Mouse (Mus musculus): ENCODE data around the gene Usp30. TPM values are rescaled to one million over a fixed set of nuclear protein-coding genes. Genes with fewer than 3 reads are reported as not detected.

Gene Usp30
- polyA plus RNA-seq, 1 experiment: 8.4 TPM

DNA sequence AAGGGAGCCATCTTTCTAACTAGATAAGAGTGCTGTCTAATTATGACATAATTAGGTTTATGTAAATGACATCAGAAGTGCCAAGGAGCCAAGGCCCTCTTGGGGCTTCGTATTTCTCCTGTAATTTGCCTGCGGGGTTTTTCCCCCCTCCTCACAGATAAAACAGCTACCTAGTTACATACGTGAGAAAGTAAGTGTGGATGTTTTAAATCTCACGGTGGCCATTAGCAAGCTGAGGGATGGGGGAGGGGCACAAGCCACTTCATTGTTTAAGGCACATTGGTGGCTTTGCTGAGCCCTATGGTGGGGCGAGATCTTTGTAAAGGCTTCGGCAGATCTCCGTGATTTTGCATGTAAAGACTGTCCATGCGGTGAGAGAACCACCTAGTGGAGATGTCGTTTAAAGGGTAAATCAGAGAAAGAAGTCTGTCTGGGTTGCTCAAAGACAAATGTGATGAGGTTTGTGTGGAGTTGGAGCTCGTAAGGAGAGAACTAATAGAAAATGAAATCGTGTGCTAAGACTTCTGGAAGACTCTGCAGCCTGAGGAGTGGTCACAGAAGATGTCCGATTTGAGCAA is 16.4 kb upstream of the Usp30 start:
- no peak for TF ChIP-seq GATA1 (IDR thresholded peaks at IDR 0.05; ENCODE audit: low read length)

DNA sequence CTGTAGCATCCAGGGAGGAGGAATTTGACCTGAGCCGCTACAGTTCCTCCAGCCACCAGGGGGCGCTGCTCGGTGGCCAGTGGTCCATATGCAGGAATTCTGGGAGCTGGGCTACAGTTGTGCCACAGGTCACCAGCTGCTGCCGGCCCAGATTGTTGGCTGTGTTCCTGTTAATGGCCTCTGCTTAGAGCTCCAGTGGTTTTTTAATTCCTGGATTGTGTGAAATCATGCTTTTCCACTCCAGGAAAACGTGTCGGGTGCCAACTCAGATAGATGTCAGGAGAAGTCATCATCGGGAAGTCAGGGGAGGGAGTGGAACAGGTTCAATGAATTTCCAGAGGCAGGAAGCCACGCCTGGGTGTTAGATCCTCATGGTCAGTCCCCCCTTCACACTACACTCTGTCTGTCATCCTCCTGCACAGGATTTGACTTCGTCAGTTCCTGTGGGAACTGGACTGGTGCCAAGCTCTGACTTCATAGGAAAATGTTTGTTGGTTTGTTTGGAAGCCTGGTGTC is 13.0 kb upstream of the Usp30 start:
- no peak for TF ChIP-seq GATA1 (IDR thresholded peaks at IDR 0.05; ENCODE audit: low read length)

DNA sequence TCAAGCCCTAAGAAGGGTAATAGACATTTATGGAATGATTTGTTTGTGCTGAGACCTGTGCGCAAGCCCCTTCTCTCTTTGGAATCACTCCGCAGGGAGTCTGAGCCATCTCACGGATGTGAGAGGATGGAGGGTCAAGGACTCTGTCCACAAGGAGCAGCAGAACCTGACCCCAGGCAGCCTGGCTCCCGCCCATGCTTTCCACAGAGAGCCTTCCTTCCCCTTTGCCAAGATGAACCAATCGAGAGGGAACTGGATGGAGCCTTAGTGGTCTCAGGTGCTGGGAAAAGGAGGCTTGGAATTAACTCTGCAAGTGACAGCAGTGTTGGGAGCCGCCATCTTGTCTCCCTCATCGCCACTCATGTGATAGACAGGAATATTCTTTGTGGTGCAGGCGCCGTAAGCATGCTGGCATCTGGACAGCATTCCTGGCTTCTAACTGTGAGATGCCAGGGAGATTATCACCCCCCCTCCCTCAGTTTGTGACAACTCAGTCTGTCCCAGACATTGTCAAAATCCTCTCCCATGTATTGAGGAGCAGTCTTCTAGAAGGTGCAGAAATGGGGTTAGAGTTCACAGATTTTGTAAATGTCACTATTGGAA is 8.0 kb upstream of the Usp30 start:
- no peak for TF ChIP-seq GATA1 (IDR thresholded peaks at IDR 0.05; ENCODE audit: low read length)

DNA sequence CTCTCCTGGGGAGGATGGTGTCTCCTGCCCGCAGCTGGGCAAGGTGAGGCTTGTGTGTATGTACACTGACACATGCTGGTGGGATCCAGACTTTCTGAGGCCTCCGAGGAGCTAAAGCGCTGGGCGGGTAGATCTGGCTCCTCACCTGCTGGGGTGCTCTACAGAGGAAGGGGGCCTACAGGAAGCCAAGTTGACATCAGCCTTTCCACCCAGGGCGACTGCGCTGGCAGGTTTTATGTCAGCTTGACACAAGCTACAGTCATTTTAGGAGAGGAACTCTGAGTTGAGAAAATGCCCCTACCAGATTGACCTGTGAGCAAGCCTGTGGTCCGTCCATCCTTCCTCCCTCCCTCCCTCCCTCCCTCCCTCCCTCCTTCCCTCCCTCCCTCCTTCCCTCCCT is 3.6 kb upstream of the Usp30 start:
- TF ChIP-seq GATA1 (IDR thresholded peaks at IDR 0.05; ENCODE audit: low read length): no peak

DNA sequence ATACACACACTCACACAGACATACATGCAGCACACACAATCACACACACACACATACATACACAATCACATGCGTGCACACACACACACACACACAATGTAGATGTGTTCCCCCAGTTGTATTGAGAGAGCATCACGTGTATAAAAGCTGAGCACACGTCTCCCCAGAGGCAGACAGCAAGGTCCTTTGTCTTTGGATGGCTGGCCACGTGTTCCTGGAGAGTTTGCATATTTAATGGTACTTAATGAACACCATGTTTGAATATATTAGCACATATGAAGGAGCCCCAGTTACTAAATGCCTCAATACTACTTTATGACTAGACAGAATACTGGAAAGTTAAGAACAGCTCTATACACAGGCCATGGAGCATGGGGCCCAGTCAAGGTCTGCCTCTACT is 1.3 kb upstream of the Usp30 start:
- no peak for TF ChIP-seq GATA1 (IDR thresholded peaks at IDR 0.05; ENCODE audit: low read length)

DNA sequence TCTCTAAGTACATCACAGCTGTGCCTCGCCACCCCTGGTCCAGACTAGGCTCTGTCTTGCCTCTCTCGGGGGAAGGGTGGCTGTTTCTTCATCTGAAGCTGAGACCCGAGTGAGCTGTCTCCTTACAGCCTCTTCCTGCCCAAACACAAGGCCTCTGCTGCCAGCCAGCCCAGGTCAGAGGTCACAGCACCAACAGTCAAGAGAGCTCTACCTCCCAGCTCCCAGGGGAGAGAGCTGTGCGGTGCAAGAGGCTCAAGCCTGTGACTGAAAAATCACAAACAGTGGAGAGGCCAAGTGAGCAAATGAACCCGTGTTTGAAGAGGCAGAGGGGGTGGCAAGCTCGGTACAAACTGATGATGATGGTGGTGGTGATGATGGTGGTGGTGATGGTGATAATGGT is 1.3 kb downstream of the Usp30 start:
- TF ChIP-seq GATA1 (IDR thresholded peaks at IDR 0.05; ENCODE audit: low read length): no peak

DNA sequence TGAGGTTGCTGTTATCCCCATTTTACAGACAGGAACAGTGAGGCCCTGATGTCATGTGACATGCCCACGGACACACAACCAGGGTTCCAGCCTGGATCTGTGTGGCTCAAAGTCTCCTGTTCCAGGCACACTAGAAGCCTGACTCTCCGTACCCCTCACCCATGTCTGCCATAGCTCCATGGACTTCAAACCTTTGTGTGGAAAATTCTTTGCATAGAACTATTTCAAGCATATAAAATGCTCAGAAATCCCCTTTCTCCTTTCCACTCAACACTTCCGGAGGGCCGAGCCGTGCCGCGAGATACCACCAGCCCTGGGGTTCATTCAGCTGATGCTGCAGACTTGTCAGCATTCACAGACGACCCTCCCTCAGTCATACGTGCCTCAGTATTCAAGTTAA is 2.3 kb downstream of the Usp30 start:
- no peak for TF ChIP-seq GATA1 (IDR thresholded peaks at IDR 0.05; ENCODE audit: low read length)

DNA sequence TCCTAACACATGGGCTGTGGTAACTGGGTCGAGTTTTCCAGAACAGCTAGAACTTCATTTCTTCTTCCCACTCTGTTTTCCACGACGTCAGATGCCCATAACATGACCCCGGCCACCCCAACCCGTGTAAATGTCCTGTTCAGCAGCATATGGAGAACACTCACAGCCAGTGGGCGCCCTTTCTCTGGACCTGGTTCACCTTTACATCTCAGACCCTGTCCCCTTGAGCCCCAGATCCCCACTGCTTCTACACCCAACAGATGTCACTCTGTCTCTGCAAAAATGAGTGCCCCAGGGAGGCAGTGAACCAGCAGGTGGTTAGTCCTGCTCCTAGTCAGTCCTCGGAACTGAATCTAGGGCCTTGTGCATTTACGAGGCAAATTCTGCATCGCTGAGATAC is 2.7 kb downstream of the Usp30 start:
- no peak for TF ChIP-seq GATA1 (IDR thresholded peaks at IDR 0.05; ENCODE audit: low read length)

DNA sequence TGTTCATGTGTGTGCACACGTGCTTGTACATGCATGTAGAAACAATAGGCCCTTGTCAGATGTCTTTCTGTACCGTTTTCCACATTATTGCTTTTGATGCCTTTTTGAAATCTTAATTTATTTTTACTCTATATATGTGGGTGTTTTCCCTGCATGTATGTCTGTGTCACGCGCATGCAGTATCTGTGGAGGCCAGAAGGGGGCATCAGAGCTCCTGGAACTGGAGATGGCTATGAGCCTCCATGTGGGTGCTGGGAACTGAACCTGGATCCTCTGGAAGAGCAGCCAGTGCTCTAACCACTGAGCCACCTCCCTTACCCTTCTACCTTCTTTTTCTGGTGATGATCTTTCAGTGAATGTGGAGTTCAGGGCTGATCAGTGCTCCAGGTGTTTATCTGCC is 5.6 kb downstream of the Usp30 start:
- no peak for TF ChIP-seq GATA1 (IDR thresholded peaks at IDR 0.05; ENCODE audit: low read length)

DNA sequence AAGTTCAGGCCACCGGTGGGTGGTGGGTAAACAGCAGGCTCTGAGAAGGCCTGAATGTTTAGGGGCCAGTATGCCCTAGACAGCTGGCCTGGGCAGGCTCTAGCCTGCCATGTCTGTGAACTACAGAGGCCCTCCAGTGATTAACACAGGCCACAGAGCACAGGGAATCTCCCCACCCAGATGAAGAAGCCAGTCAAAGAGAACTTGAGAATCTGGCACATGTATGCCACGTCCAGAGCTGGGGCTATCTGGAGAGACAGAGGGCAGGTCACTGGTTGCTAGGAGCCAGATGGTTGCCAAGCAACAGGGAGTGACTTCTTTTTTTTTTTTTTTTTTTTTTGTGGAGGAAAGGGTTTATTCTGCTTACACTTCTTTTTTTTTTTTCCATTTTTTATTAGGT is 7.0 kb downstream of the Usp30 start:
- no peak for TF ChIP-seq GATA1 (IDR thresholded peaks at IDR 0.05; ENCODE audit: low read length)

DNA sequence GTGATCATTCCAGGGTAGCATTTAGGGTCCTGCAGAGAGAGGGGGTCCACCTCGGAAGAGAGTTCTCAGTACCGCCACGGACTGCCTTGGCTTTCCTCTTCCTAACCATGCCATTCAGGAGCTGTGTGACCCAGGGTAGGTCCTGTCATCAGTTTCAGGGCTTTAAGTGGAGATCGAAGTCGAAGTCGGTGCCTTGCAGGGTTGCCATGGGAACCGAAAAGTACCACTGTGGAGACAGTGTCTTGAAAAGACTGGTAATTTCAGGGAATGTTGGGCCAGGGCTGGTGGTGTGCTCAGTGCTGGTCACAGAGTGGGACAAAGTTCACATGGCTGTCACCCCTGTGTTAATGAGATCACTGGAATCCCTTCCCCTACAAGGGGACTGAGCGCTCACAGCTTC is 11.7 kb downstream of the Usp30 start:
- TF ChIP-seq GATA1 (IDR thresholded peaks at IDR 0.05; ENCODE audit: low read length): no peak

DNA sequence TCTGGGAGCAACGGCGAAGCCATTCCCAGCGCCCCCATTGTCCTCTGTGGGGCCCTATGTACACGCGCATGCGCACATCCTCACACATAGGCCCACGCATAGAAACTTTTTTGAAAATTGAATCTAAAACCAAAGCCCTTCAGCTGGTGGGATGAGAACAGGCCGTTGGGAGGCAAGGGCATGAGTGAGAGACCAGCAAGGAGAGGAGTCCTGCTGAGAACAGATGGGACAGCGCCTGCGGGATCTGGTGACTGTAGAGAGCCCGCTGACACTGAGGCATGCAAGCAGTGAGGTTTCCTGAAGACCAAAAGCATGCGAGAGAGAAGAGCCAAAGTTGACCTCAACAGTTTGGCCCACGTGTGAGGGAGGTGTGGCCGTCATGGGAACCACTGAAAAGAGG is 20.2 kb downstream of the Usp30 start:
- TF ChIP-seq GATA1 (IDR thresholded peaks at IDR 0.05; ENCODE audit: low read length): no peak

DNA sequence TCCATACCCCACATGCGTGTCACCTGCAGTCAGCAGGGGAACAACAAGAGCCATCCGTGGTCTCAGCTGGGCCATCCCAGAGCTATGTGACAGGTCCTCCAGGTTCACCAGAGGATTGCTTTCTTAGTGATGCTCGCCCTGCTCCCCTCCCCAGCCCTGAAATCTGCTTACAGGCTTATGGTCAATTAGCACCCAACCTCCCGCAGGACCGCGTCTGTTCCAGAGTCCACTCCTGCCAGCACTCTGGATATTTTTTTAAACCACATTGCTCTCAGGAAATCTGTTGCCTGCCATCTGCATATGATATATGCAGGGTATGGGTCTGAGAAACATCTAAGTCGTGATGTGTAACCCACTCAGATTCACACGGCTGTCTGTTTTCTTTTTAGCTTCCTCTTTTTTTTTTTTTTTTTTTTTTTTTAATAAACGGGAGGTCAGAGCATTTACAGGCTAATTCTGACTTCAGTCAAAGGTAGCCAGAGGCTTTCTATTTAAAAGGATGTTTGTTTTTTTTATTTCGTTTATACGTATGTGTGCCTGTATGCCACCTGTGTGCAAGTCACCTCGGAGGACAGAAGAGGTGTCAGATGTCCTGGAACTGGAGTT is 22.7 kb downstream of the Usp30 start:
- TF ChIP-seq GATA1 (IDR thresholded peaks at IDR 0.05; ENCODE audit: low read length): no peak

DNA sequence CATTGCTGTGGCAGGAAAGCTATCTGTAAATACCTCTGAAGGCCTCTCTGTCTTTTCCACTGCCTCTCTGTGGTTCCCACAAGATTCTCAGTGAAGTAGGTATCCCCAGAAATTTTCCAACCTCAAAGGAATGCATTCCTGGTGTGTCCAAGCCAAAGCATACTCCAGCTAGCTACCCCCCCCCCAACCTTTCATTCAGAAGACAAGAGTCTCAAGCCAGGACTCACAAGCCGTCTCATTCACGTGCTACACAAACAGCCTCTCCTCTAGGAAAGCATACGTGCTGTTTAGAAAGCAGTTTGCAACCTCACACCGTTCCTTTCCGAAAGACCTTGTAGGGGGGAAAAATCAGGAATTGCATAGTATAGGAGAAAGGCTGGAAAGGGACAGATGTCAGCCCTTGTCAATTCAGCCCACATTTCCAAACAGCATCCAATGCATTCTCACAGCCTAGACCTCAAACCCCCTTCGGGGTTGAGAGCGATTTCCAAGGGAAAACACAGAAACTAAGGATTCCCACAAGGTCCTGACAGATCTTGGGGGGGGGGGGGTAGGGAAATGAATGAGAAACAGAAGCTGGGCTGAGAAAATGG is 25.3 kb downstream of the Usp30 start:
- no peak for TF ChIP-seq GATA1 (IDR thresholded peaks at IDR 0.05; ENCODE audit: low read length)

DNA sequence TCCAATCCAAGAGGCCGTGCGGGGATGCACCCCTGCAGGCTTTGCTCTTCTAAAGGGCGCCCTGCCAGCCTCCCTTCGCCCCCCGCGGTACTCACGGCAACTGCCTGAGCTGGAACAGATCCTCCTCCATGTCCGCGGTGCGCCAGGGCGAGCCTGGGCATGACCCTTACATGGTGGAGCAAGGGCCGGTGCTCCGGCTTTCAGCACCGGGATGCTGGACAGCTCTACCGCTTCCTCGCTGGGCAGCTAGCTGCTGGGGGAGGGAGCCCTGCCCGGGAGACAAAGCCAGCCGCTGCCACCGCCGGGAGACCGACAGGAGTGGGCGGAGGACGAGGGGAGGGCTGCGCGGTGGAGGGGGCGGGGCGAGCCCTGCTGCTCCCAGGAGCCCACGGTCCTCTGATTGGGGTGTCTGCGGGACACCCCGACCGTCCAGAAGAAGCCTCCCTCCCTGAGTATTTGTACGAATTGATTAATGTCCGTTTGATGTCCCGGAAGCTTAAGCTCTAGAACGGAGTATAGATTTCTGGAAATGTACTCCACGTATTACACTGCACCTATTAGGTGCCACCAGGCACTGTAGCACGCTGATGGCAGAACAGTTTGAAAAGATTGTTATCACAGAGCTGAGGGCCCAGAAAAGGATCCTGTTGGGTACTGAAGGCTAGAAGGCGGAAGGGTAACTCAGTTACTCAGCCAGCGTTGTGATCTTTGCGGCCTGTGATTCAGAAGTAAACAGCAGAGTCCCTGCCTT is 26.0 kb downstream of the Usp30 start, which contains the start of gene Svop:
Gene Svop, minus strand, starts transcription at position 514 of the 751 bp plus-strand sequence.
- no peak for TF ChIP-seq GATA1 (IDR thresholded peaks at IDR 0.05; ENCODE audit: low read length)
